Mouse (Mus musculus) megakaryocyte, embryonic 14.5 days (primary cell): ENCODE data around the gene Rybp. TPM values are rescaled to one million over a fixed set of nuclear protein-coding genes. Genes with fewer than 3 reads are reported as not detected.
A peak's percentile ranks its signal among the peaks of the same experiment; 100 is the strongest.

Experiments used
- H3K27me3 ChIP-seq: replicated peaks from 2 replicates; pipeline ENCODE3; 2012; ENCODE audit warnings: inconsistent platforms
- H3K36me3 ChIP-seq: replicated peaks from 2 replicates; pipeline ENCODE3; 2012; ENCODE audit warnings: low read length, inconsistent platforms, mixed read lengths
- H3K4me1 ChIP-seq: 2 replicates; pipeline ENCODE4 v1.6.1; 2012; ENCODE audit warnings: inconsistent platforms
- H3K4me3 ChIP-seq: replicated peaks from 2 replicates; pipeline ENCODE3; 2012; ENCODE audit warnings: moderate library complexity, mild to moderate bottlenecking, inconsistent platforms
- H3K9me3 ChIP-seq: 2 replicates; pipeline ENCODE4 v1.6.1; 2012; ENCODE audit warnings: inconsistent platforms
- FLI1 ChIP-seq: IDR thresholded peaks from 2 replicates; pipeline ENCODE4 v1.6.1; 2012; ENCODE audit warnings: low read length, inconsistent platforms, mixed read lengths
- GATA1 ChIP-seq: IDR thresholded peaks from 3 replicates; pipeline ENCODE4 v1.6.1; 2012; ENCODE audit warnings: mixed read lengths, low read length, inconsistent platforms, borderline replicate concordance
- polyA plus RNA-seq: library from polyadenylated mRNA; stranded (reverse); fragments of >175 nt; gene quantifications from 2 replicates; pipeline ENCODE4 v1.2.3, GENCODE M21; 2012; ENCODE audit warnings: low replicate concordance; ENCODE audit not compliant: insufficient read depth

The Rybp gene
- 1.2 and 1.7 TPM in 2 replicates for polyA plus RNA-seq

DNA sequence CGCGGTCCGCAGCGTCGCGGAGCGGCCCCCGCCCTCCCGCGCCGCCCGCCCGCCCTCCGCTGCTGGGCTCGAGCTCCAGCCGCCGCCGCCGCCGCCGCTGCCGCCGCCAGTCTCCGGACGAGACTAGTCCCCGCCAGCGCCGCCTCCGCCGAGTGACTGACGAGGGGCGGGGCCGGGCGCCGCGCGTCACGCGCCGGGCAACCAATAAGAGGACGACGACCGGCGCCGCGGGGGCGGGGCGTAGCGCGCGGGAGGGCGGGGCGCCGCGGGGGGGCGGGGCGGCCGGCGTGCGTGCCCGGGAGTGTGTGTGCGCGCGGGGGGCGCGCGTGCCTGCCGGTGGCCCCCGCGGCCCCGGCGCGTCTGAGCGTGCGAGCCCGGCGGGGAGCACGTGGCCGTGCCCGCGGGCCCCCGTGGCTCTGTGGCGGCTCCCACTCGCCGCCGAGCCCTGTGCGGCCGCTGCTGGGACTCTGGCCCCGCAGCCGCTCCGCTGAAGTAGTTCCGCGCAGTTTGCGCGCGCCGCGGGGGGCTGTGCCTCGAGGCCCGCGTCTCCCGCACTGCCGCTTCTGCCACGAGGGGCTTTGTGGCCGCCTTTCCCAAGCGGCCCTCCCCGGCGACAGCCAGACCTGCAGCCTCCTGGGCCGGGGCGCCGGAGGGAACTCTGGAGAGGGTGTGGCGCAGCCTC, at the start of gene Rybp:
Gene Rybp, minus strand, starts transcription at position 152 of the 682 bp plus-strand sequence.
- H3K36me3 ChIP-seq = no peaks in the 10 kb centered on the region

DNA sequence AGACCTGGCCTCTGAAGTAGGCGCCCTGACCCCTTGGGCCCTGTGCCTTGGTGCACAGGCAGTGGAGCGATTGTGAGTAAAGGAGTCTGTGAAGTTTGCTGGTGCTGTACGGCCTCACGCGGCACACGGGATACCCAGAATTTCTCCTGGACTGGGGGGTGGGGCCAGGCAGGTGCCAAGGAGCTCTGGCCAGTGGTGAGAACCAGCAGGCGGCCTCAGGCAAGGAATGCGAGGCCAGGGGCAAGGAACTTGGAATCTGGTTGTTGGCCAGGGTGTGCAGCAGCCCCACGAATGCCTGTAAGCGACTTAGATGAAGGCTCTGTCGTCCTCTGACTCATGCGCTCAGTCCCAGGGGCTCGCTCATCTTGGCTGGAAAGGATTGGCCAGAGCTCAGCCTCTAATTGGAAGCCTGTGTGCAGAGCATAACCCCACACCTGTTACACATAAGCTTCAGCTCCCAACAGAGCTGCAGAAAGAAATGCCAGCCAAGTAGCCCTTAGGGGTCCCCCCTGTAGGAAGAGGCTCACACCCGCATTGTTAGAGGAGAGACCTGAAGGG, 49.4 kb upstream of the Rybp start:
- Histone ChIP-seq H3K9me3 (no peaks in the 10 kb centered on the region), H3K4me1 (peaks cover 36% of the 10 kb centered on the region), H3K36me3 (no peaks in the 10 kb centered on the region), H3K27me3 (peaks cover 19% of the 10 kb centered on the region), H3K4me3 (no peak overlapping the region)
- TF ChIP-seq FLI1 = no peak
- TF ChIP-seq GATA1 = no peak

More for the DNA sequence above, at the start of gene Rybp:
- Histone ChIP-seq H3K4me3 (peak within 1 kb of the TSS; percentile 94), H3K27me3 (peaks cover 36% of the 10 kb centered on the region), H3K9me3 (no peaks in the 10 kb centered on the region), H3K4me1 (peaks cover 19% of the 10 kb centered on the region)
- TF ChIP-seq GATA1 (no peak), FLI1 (no peak)

DNA sequence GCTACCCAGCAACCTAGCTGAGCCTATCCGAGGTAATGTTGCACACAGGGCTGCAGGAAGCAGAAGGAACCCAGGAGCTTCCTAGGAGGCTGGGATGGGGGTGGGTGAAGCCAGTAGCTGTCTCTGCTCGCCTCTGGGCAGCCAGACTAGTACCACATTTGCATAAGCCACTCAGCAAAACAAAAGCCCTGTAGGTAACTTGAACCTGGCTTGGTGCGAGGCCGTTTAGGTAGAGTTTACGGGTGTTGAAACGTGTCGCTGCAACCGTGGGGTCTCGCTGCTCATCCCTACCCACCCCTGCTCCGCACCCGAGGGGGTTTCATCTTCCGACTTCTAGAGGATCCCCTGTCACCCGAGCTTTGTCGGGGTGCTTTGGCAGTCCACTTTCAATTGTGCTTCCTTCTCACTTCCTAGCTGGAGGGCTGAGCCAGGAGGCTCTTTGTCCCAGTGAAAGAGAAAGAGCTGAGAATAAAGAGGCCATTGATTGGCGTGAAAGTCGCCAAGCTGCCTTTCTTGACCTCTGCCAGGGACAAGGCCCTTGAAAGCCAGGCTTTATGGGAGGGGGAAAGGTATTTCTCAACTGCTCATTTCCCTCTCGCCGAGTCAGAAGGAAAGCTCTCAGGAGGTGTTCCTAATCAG, 48.3 kb upstream of the Rybp start:
- TF ChIP-seq GATA1 (no peak), FLI1 (no peak)
- H3K27me3 ChIP-seq = peaks cover 24% of the 10 kb centered on the region
- H3K4me1 ChIP-seq = peaks cover 35% of the 10 kb centered on the region
- H3K4me3 ChIP-seq = peak overlapping the region; percentile 54
- H3K36me3 ChIP-seq = no peaks in the 10 kb centered on the region
- no peaks in the 10 kb centered on the region for H3K9me3 ChIP-seq

DNA sequence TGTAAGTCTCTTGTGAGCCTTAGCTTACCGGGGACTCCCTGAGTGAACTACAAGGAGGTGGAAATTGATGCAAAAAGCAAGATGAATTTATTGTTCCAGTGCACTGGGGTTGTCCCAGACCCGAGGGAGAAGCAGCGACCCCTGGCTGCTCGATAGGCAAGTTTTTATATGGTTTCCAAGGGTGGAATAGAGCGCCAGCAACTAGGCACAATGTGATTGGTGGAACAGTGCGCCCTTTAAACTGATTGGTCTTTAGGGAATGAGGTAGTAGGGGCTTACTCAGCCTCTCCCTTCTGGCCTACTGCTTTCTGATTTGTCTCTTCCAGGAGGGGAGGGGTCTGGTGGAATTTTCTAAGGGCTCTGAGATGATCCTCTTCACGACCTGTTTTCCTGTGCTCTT, 46.5 kb upstream of the Rybp start:
- H3K9me3 ChIP-seq = no peaks in the 10 kb centered on the region
- no peaks in the 10 kb centered on the region for H3K36me3 ChIP-seq
- no peak overlapping the region for H3K4me3 ChIP-seq
- TF ChIP-seq GATA1 = no peak
- no peak for TF ChIP-seq FLI1
- H3K27me3 ChIP-seq = peaks cover 25% of the 10 kb centered on the region
- peaks cover 35% of the 10 kb centered on the region for H3K4me1 ChIP-seq

DNA sequence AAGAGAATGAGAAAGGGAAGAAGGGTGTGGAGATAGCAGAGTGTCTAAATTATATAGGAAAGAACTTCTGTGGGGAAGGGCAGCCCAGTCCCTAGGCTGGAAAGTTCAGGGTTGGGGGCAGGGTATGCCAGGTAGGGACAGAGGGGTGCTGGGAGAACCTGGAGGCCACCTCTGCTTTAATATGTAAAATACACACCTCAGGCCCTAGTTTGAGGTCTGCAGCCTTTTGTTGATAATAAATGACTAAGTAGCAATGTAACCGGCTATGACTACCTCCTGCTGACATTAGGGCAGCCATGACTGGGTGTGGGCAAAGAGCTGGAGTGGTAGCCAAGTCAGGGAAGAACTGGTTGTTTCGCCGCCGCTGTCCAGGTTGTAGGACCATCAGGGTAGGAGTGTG, 45.2 kb upstream of the Rybp start:
- Histone ChIP-seq H3K9me3 (no peaks in the 10 kb centered on the region), H3K27me3 (peaks cover 20% of the 10 kb centered on the region), H3K4me3 (no peak overlapping the region), H3K36me3 (no peaks in the 10 kb centered on the region), H3K4me1 (peaks cover 35% of the 10 kb centered on the region)
- TF ChIP-seq GATA1 (no peak), FLI1 (no peak)

DNA sequence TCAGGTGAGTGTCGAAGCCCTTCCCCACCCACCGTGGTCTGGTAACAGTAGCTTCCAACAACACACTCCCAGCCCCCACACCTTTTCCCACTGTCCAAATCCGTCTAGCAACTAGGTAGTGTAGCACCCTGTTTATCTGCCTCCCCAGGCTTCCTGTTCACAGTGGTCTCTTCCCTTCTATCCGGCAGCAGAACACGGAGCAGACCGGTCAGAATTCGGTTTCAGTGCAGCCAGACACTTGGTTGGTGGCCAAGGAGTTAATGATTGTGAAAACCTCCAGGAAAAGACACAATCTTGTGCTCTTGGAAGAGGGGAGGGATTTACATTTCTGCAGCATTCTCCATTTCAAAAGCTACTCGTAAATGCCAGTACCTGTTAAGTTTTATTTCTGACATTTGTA, 44.3 kb upstream of the Rybp start:
- Histone ChIP-seq H3K36me3 (no peaks in the 10 kb centered on the region), H3K4me3 (no peak overlapping the region), H3K4me1 (peaks cover 30% of the 10 kb centered on the region), H3K9me3 (no peaks in the 10 kb centered on the region), H3K27me3 (peaks cover 14% of the 10 kb centered on the region)
- TF ChIP-seq FLI1 = no peak
- TF ChIP-seq GATA1 = no peak

DNA sequence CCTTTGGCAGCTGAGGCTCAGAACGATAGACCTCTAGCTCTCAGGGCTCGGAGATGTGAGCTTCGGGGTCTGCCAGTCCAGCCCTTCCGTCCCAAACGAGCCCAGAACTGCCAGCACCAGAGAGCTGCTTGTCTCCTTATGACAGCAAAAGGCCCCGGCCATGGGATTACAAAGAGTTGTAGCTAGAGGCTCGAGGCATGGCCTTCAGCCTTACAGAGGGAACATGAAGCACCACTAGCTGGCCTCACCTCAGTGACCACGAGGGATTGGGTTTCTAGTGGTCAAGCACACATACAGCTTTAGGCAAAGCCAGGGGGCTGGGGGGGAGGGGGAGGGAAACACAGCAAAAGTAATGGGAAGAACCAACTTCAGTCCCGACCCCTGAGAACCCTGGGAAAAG, 43.8 kb upstream of the Rybp start:
- H3K4me3 ChIP-seq = no peak overlapping the region
- no peaks in the 10 kb centered on the region for H3K36me3 ChIP-seq
- peaks cover 24% of the 10 kb centered on the region for H3K4me1 ChIP-seq
- no peaks in the 10 kb centered on the region for H3K9me3 ChIP-seq
- H3K27me3 ChIP-seq = peaks cover 16% of the 10 kb centered on the region
- no peak for TF ChIP-seq FLI1
- TF ChIP-seq GATA1 = no peak

DNA sequence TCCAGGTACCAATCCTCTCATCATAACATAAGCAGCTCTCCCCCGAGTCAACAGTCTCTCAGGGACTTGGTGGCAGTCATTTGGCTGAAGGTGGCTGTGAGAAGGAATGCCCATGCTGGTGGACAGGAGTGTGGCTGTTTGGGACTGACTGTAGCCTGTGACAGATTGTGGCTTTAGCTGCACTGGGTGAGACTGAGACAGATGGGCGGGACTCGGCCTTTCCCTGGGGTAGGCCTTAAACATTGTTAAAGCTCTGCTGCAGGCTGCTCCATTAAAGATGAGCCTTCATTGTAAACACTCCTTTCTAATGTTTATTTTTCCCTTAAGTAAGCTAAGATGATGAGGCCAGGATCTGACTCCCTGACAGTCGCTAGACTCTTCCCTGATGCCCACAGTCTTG, 42.3 kb upstream of the Rybp start:
- H3K9me3 ChIP-seq = no peaks in the 10 kb centered on the region
- H3K36me3 ChIP-seq = no peaks in the 10 kb centered on the region
- no peak overlapping the region for H3K4me3 ChIP-seq
- no peak for TF ChIP-seq GATA1
- no peak for TF ChIP-seq FLI1
- peaks cover 15% of the 10 kb centered on the region for H3K4me1 ChIP-seq
- peaks cover 17% of the 10 kb centered on the region for H3K27me3 ChIP-seq

DNA sequence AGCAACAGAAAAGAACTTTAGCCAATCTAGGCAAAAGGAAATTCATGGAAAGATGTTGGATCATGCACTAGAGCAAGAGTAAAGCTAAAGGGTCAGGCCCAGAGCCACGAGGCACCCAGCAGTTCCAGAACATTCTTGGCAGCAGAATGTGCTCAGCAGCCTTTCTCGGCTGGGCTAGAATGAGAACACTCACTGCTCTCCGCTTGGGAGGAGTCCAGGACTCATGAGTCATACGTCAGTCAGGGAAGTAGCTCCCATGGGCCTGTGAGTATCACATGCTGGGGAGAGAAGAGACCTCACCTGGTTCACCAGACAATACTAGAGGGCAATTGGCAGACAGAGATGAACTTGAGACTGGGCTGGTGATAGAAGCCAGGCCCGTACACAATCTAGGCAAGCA, 39.8 kb upstream of the Rybp start:
- TF ChIP-seq FLI1 = no peak
- TF ChIP-seq GATA1 = no peak
- no peaks in the 10 kb centered on the region for H3K9me3 ChIP-seq
- H3K4me1 ChIP-seq = peaks cover 14% of the 10 kb centered on the region
- H3K36me3 ChIP-seq = no peaks in the 10 kb centered on the region
- H3K27me3 ChIP-seq = peaks cover 30% of the 10 kb centered on the region
- no peak overlapping the region for H3K4me3 ChIP-seq

DNA sequence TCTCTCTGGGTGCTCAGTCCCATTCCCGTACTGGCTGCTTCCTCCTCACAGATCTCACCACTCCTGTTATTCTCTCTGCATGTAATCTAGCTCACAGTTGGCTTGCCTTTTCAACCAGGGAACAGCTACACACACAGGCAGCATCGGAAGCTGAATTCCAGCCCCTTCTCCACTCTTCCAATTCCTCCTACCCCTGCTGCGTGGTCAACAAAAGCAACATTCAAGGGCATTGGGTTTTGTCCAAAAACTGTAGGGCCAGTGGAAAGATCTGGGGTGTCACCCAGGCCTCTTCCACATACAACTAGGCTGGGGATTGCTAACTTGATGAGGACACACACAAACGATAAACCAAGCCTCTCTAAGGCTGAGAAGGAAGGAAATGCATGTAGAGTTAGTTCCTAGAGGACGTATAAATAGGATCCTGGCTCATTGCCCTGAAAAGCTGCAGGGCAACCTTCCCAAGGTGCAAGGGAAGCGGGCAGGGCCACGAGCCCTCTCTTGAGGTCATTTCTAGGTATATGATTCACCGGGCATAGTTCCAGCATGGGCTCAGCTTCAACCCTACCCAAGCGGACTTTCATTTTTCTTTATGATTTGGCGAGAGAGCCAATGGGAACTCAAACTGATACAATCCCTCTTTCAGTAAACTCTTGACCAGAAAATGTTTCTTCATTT, 36.6 kb upstream of the Rybp start:
- Histone ChIP-seq H3K4me3 (no peak overlapping the region), H3K27me3 (peaks cover 36% of the 10 kb centered on the region), H3K4me1 (peaks cover 9% of the 10 kb centered on the region), H3K36me3 (no peaks in the 10 kb centered on the region), H3K9me3 (no peaks in the 10 kb centered on the region)
- TF ChIP-seq GATA1 = no peak
- TF ChIP-seq FLI1 = no peak
